Mouse (Mus musculus) natural killer cell, adult 2 months (primary cell): Measurements from ENCODE around the gene Ifna16.

Experiments
- DNase-seq, 2 experiments: peaks; one replicate each; pipeline ENCODE4 v3.0.0; 2022; ENCODE audit warnings: low spot score in 2 of 2

Gene Ifna16

DNA sequence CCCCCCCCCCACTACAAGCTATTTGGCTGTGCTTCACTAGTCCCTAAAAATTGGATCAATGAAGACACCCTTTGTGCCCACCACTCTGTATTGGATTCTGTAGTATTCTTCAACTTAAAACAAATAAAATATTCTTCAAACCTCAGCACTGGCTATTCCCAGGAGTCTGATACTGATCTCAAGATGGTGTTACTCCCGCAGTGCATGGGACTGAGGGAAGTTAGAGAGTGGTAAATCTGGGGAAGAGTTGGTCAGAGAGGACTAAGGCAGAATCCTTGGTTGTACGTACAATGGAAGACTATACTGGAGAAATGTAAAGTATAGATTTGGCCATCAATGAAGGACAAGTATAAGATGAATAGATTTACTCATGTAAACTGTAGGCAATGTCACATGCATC is 34.2 kb downstream of the Ifna16 start:
- DNase-seq: no peak

DNA sequence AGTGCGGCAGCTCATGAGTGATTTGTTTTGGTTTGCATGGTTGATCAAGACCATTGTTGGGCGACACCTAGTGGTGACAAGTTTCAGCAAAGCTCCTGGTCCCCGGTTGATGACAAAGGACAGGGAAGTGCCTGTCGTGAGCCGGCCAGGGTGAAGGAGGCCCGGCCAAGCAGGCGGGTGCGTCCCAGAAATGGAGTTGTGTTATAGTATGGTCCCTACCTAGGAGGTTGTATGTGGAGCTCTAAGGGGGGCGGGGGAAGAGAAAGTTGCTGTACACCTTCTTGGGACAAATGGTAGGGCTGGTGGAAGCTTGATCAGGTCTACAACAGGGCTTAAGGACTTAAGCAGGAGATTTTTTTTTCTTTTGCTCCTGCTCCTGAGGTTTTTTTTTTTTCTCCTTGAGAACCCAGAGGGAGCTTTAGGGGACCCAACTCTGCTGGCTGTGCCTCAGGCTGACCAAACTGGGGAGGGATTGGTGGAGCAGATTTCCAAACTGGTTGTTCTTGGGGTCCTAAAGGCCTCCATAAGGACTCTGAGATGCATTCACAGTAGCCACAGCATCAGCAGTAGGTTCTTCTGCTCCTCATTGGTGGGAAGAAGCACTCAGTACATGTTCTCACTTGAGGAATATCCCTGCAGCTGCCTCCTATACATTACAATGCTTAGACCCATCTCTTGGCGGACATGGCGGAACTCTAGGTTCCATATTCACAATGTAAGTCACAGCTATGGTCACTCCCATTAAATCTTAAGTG is 35.5 kb downstream of the Ifna16 start:
- DNase-seq: peak; percentile 87 to 92

DNA sequence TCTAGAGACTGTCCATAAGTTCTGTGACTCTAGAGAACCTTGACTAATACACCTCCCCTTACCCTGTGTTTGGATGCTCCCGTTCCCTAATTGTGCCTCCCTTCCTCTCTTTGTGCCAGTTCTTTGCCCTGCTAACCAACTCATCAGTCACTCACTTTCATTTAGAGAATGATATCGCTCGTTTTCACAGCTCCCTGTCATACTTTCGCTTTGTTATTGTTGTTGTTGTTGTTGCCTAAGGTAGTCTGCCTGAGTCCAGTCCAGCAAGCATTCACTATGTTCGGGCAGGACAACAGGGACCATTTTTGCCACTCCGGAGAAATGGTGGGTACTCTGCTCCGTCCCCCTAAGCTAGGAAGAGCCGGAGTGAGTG is 36.0 kb downstream of the Ifna16 start:
- no peak for DNase-seq

- DNase-seq: no peak
These were observed 42.4 kb downstream of the Ifna16 start, which contains the start of gene C87499 for GRCm38 (mm10) chr4:88634311-88634710. Gene C87499, minus strand, starts transcription at chr4:88634411.
